Comparison of ENCODE assay signal across 9 mouse cellular contexts in genomic region chr7:44647042-44647724, GRCm38 (mm10). TPM values are rescaled to one million over a fixed set of nuclear protein-coding genes. Genes with fewer than 3 reads are reported as not detected.
A peak's percentile ranks its signal among the peaks of the same experiment; 100 is the strongest.
DNase-seq lines count a peak whose midpoint lies in the region; ATAC-seq lines count a peak whose summit lies in the region.
"Had no signal": no experiment of that assay in that cellular context is flagged by ENCODE, and none has a peak within 500 bp of the region (broad histone marks: within the 10 kb centered on the region; RNA-seq: fewer than 3 reads in every experiment).

No protein-coding gene starts in this region.

- H3K36me3 ChIP-seq in hindbrain, embryonic 11.5 days (ENCODE audit: control insufficient read depth, insufficient read depth, low read length) = no peaks in the 10 kb centered on the region
- no peaks in the 10 kb centered on the region for H3K36me3 ChIP-seq in hindbrain, embryonic 13.5 days
- H3K36me3 ChIP-seq: embryonic facial prominence, embryonic 12.5 days had no signal

- H3K27ac ChIP-seq in hindbrain, embryonic 11.5 days (ENCODE audit: low read depth, low read length) = no peak overlapping the region
- no peak overlapping the region for H3K27ac ChIP-seq in hindbrain, embryonic 13.5 days
- H3K27ac ChIP-seq: embryonic facial prominence, embryonic 12.5 days had no signal

- no peak overlapping the region for H3K4me3 ChIP-seq in hindbrain, embryonic 11.5 days (ENCODE audit: low read depth, low read length)
- H3K4me3 ChIP-seq in hindbrain, embryonic 13.5 days = no peak overlapping the region
- H3K4me3 ChIP-seq: embryonic facial prominence, embryonic 12.5 days had no signal

- no peak overlapping the region for H3K4me2 ChIP-seq in hindbrain, embryonic 11.5 days (replicated peaks; ENCODE audit: low read depth, low read length)
- no peak overlapping the region for H3K4me2 ChIP-seq in hindbrain, embryonic 13.5 days
- H3K4me2 ChIP-seq: embryonic facial prominence, embryonic 12.5 days had no signal

- no peak for ATAC-seq in hindbrain, embryonic 11.5 days (ENCODE audit: low FRiP score)
- no peak for ATAC-seq in hindbrain, embryonic 13.5 days (ENCODE audit: low FRiP score)
- ATAC-seq in granulocyte monocyte progenitor cell, adult 5-6 weeks (replicated peaks; ENCODE audit: poor library complexity, severe bottlenecking) = peak; percentile 65; the same call in 1 of the 2 replicates

- WGBS in hindbrain, embryonic 11.5 days = 53% methylated on average over 7 of the region's 7 CpGs
- 51% methylated on average over 7 of the region's 7 CpGs for WGBS in hindbrain, embryonic 13.5 days

- no peaks in the 10 kb centered on the region for H3K4me1 ChIP-seq in hindbrain, embryonic 11.5 days (replicated peaks; ENCODE audit: control insufficient read depth, insufficient read depth, low read length)
- peaks cover 8% of the 10 kb centered on the region; the same call in 1 of the 2 replicates for H3K4me1 ChIP-seq in hindbrain, embryonic 13.5 days (replicated peaks)
- H3K4me1 ChIP-seq: embryonic facial prominence, embryonic 12.5 days had no signal

- no peaks in the 10 kb centered on the region for H3K9me3 ChIP-seq in hindbrain, embryonic 11.5 days (ENCODE audit: control insufficient read depth, low read length)
- no peaks in the 10 kb centered on the region for H3K9me3 ChIP-seq in hindbrain, embryonic 13.5 days
- H3K9me3 ChIP-seq: embryonic facial prominence, embryonic 12.5 days had no signal

- peak; percentile 84 for DNase-seq in hindbrain, embryonic 11.5 days (ENCODE audit: low spot score)
- DNase-seq in R1 (ENCODE audit: low read depth, low spot score) = peak; percentile 81
- DNase-seq in cerebellum, postnatal 4 days (ENCODE audit: low spot score in 2 of 2) = peak; percentile 77 to 88
- DNase-seq in layer of hippocampus, adult 9-11 months = peak; percentile 60
- DNase-seq in mesoderm, embryonic 11.5 days (ENCODE audit: low read depth, low spot score) = peak; percentile 72
- peak; percentile 64 to 84 for DNase-seq in spleen, postnatal 4 days (ENCODE audit: low spot score in 2 of 2)

- H3K9ac ChIP-seq in hindbrain, embryonic 11.5 days (ENCODE audit: low read depth, low read length) = no peak overlapping the region
- H3K9ac ChIP-seq in hindbrain, embryonic 13.5 days = no peak overlapping the region
- H3K9ac ChIP-seq: embryonic facial prominence, embryonic 12.5 days had no signal

- H3K27me3 ChIP-seq in hindbrain, embryonic 11.5 days (ENCODE audit: control insufficient read depth, insufficient read depth, low read length) = peaks cover 8% of the 10 kb centered on the region
- H3K27me3 ChIP-seq in hindbrain, embryonic 13.5 days = peaks cover 62% of the 10 kb centered on the region

RNA-seq across cellular contexts. Expression of gene Myh14, which starts 23.5 kb away (rescaled TPM):
- polyA plus RNA-seq in hindbrain, embryonic 11.5 days (2014; fragmentation: Nextera tagmentation; extraction: Ambion mirVana) = 1.9 and 2.3 TPM in 2 replicates
- 1.9 and 2.3 TPM in 2 replicates for polyA plus RNA-seq in hindbrain, embryonic 13.5 days (2015; fragmentation: Nextera tagmentation; extraction: Ambion mirVana)
- not detected in 2 replicates for total RNA-seq in granulocyte monocyte progenitor cell, adult 5-6 weeks (2014; fragmentation: Nextera tagmentation)
- total RNA-seq in granulocyte monocyte progenitor cell, adult 5-6 weeks (2017) = not detected in 2 replicates

RNA-seq across cellular contexts. Expression of gene Kcnc3, which starts 56.7 kb away (rescaled TPM):
- polyA plus RNA-seq in hindbrain, embryonic 11.5 days (2014; fragmentation: Nextera tagmentation; extraction: Ambion mirVana) = 1.4 and 2.1 TPM in 2 replicates
- 4.4 and 5.0 TPM in 2 replicates for polyA plus RNA-seq in hindbrain, embryonic 13.5 days (2015; fragmentation: Nextera tagmentation; extraction: Ambion mirVana)
- total RNA-seq in granulocyte monocyte progenitor cell, adult 5-6 weeks (2014; fragmentation: Nextera tagmentation) = 0.36 and 0.92 TPM in 2 replicates
- 0.05 TPM in 1 of 2 replicates, not detected in the other for total RNA-seq in granulocyte monocyte progenitor cell, adult 5-6 weeks (2017)
